In the genomic region with DNA sequence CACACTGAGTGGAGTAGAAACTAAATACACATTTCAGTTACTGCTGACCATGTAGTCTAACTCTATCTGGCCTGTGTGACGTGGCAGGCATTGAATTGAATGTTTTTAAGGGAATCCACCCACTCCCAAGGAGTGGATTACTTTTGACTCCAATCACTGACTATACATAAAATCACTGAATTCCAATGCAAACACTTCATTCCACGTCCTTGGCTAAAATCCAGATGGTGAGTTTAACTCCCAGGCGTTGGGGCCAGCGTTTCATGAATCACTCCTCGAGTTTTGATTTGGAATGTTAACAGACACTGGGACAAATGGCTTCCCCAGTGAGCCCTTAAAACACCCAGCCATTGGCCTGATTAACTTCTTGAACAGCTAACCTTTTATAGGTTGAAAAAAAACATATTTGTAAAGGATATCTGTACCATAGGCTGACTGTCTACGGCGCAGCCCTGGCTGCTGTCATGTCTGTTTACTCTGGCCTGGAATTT, we compare ENCODE assay signal across 12 mouse cellular contexts. TPM values are rescaled to one million over a fixed set of nuclear protein-coding genes. Genes with fewer than 3 reads are reported as not detected.
DNase-seq lines count a peak whose midpoint lies in the region; ATAC-seq lines count a peak whose summit lies in the region.
"Had no signal": no experiment of that assay in that cellular context is flagged by ENCODE, and none has a peak within 500 bp of the region (broad histone marks: within the 10 kb centered on the region; RNA-seq: fewer than 3 reads in every experiment).

No protein-coding gene starts in this region.

- no peak overlapping the region for H3K4me2 ChIP-seq in heart, embryonic 16.5 days (ENCODE audit: low read depth, low read length)
- H3K4me2 ChIP-seq in liver, embryonic 12.5 days: no peak overlapping the region

- no peaks in the 10 kb centered on the region for H3K36me3 ChIP-seq in heart, embryonic 16.5 days (ENCODE audit: control insufficient read depth, insufficient read depth)
- no peaks in the 10 kb centered on the region for H3K36me3 ChIP-seq in liver, embryonic 12.5 days

- intact Hi-C loops in gastrocnemius, postnatal 36 days (cut with DNase I): no loop called here

- H3K4me1 ChIP-seq in heart, embryonic 16.5 days (ENCODE audit: control insufficient read depth, insufficient read depth, low read length): peaks cover 5% of the 10 kb centered on the region
- H3K4me1 ChIP-seq in liver, embryonic 12.5 days: peaks cover 13% of the 10 kb centered on the region
- H3K4me1 ChIP-seq: megakaryocyte, embryonic 14.5 days had no signal

- 27% methylated on average over 7 of the region's 7 CpGs for WGBS in heart, embryonic 16.5 days
- 59% methylated on average over 7 of the region's 7 CpGs for WGBS in liver, embryonic 12.5 days (ENCODE audit: insufficient replicate concordance)

- H3K9ac ChIP-seq in heart, embryonic 16.5 days (ENCODE audit: low read length): no peak overlapping the region
- H3K9ac ChIP-seq in liver, embryonic 12.5 days: no peak overlapping the region

- no peak for DNase-seq in heart, adult 18-20 months
- DNase-seq in Muller cell, postnatal 12 days (ENCODE audit: inconsistent ontology term): peak; percentile 11
- DNase-seq in adipocyte (ENCODE audit: low spot score): peak; percentile 38
- no peak for DNase-seq in gastrocnemius, postnatal 36 days
- no peak for DNase-seq in right cerebral cortex, postnatal 10 days (ENCODE audit: low spot score in 2 of 2)
- DNase-seq: cerebellum, postnatal 25 days had no signal

- H3K27me3 ChIP-seq in heart, embryonic 16.5 days (ENCODE audit: control insufficient read depth, insufficient read depth, low read length): no peaks in the 10 kb centered on the region
- H3K27me3 ChIP-seq in liver, embryonic 12.5 days (replicated peaks): no peaks in the 10 kb centered on the region
- H3K27me3 ChIP-seq: megakaryocyte, embryonic 14.5 days had no signal

- H3K4me3 ChIP-seq in heart, embryonic 16.5 days (ENCODE audit: low read length): no peak overlapping the region
- H3K4me3 ChIP-seq in liver, embryonic 12.5 days: no peak overlapping the region
- H3K4me3 ChIP-seq: layer of hippocampus, adult 2 months; megakaryocyte, embryonic 14.5 days had no signal

- peak overlapping the region; percentile 68 for H3K27ac ChIP-seq in heart, embryonic 16.5 days (ENCODE audit: low read length)
- peak overlapping the region; percentile 61 for H3K27ac ChIP-seq in liver, embryonic 12.5 days
- H3K27ac ChIP-seq: hindbrain, postnatal 0 days; layer of hippocampus, adult 2 months had no signal

- no peaks in the 10 kb centered on the region for H3K9me3 ChIP-seq in heart, embryonic 16.5 days (replicated peaks; ENCODE audit: control insufficient read depth, low read length)
- no peaks in the 10 kb centered on the region for H3K9me3 ChIP-seq in liver, embryonic 12.5 days (replicated peaks)

- no peak; the same call in 1 of the 2 replicates for ATAC-seq in heart, embryonic 16.5 days (replicated peaks; ENCODE audit: extremely low read depth, insufficient read depth, low FRiP score)
- no peak for ATAC-seq in liver, embryonic 12.5 days
- ATAC-seq: activated CD4-positive, CD25-positive, alpha-beta regulatory T cell, adult 4 months; hindbrain, postnatal 0 days had no signal

RNA-seq across cellular contexts. Expression of a gene that starts 13.7 kb away (rescaled TPM):
- 95.0 and 96.5 TPM in 2 replicates for polyA plus RNA-seq in heart, embryonic 16.5 days (2015; fragmentation: Nextera tagmentation; extraction: Ambion mirVana)
- 1 to 10 TPM; 3.7 to 5.0 TPM for total RNA-seq in heart, adult 18-20 months (2021)
- 43.1 and 45.1 TPM in 2 replicates for polyA plus RNA-seq in liver, embryonic 12.5 days (2016; fragmentation: Nextera tagmentation; extraction: Ambion mirVana)
- total RNA-seq in gastrocnemius, postnatal 36 days (2021): 100 to 1,000 TPM; 156 to 217 TPM
- polyA plus RNA-seq: activated CD4-positive, CD25-positive, alpha-beta regulatory T cell, adult 4 months had no signal

Comparison
In these comparisons a context has a peak if more than half of its experiments do, and no peak if none do; other contexts are left out.
1. DNase-seq: peak in Muller cell, postnatal 12 days (single experiment) and adipocyte (single experiment); none in heart, adult 18-20 months (0 of 2), gastrocnemius, postnatal 36 days (0 of 2) and right cerebral cortex, postnatal 10 days (0 of 2).
2. RNA of a gene that starts 13.7 kb away (total RNA-seq): 156 to 217 TPM in gastrocnemius, postnatal 36 days; 3.7 to 5.0 TPM in heart, adult 18-20 months; every median in the first group is over 10 times any median in the second.